Mouse (Mus musculus) MEL (cell line): ENCODE measurements around the gene Ehmt2. TPM values are rescaled to one million over a fixed set of nuclear protein-coding genes. Genes with fewer than 3 reads are reported as not detected.

Experiments used
- DNase-seq: peaks from one replicate; pipeline ENCODE4 v3.0.0; 2011; ENCODE audit warnings: low read depth, low spot score
- H3K27ac ChIP-seq: 2 replicates; pipeline ENCODE4 v1.5.1; 2012; ENCODE audit warnings: low read depth, mild to moderate bottlenecking, control low read depth, low read length, moderate library complexity; ENCODE audit not compliant: control insufficient read depth
- H3K27me3 ChIP-seq, 2 experiments: fragments of 150-350 bp in 1 of 2; sonication (generic) in 1 of 2; 2 replicates each; pipeline ENCODE4 v1.6.1; 2012; ENCODE audit warnings: low read length in 2 of 2, mild to moderate bottlenecking in 2 of 2, improper control_type of control experiment in 1 of 2, moderate library complexity in 1 of 2; ENCODE audit not compliant: insufficient read depth in 2 of 2, control insufficient read depth in 1 of 2
- H3K36me3 ChIP-seq, 2 experiments: 2 replicates each; pipeline ENCODE4 v1.6.1; 2012 to 2014; ENCODE audit warnings: low read length in 2 of 2, improper control_type of control experiment in 1 of 2, inconsistent platforms in 1 of 2, mild to moderate bottlenecking in 1 of 2; ENCODE audit not compliant: insufficient read depth in 2 of 2, control insufficient read depth in 1 of 2
- H3K4me1 ChIP-seq, 2 experiments: fragments of 150-350 bp in 1 of 2; sonication (generic) in 1 of 2; 2 replicates each; pipeline ENCODE4 v1.6.1; 2012; ENCODE audit warnings: low read length in 2 of 2, improper control_type of control experiment in 1 of 2, mild to moderate bottlenecking in 1 of 2; ENCODE audit not compliant: insufficient read depth in 2 of 2, control insufficient read depth in 1 of 2
- H3K4me3 ChIP-seq, 2 experiments: fragments of 150-350 bp in 1 of 2; sonication (generic) in 1 of 2; 2 replicates each; pipeline ENCODE4 v1.5.1; 2012; ENCODE audit warnings: low read depth in 2 of 2, low read length in 2 of 2, mild to moderate bottlenecking in 2 of 2, moderate library complexity in 2 of 2, control low read depth in 1 of 2, improper control_type of control experiment in 1 of 2; ENCODE audit not compliant: control insufficient read depth in 1 of 2, insufficient read depth in 1 of 2
- H3K79me2 ChIP-seq: 2 replicates; pipeline ENCODE4 v1.6.1; 2012; ENCODE audit warnings: mild to moderate bottlenecking, low read length, moderate library complexity; ENCODE audit not compliant: control insufficient read depth, poor library complexity, insufficient read depth
- H3K9ac ChIP-seq: 2 replicates; pipeline ENCODE4 v1.6.1; 2012; ENCODE audit warnings: low read depth, mild to moderate bottlenecking, control low read depth, low read length, moderate library complexity; ENCODE audit not compliant: control insufficient read depth, poor library complexity, severe bottlenecking
- H3K9me3 ChIP-seq: fragments of 150-350 bp; sonication (generic); replicated peaks from 2 replicates; pipeline ENCODE4 v1.6.1; 2012; ENCODE audit warnings: mild to moderate bottlenecking, low read length, improper control_type of control experiment, moderate library complexity; ENCODE audit not compliant: insufficient read depth
- BHLHE40 ChIP-seq: IDR thresholded peaks from 2 replicates; pipeline ENCODE4 v1.6.1; 2012; ENCODE audit warnings: low read depth, mild to moderate bottlenecking, inconsistent platforms, low read length, improper control_type of control experiment, borderline replicate concordance
- CHD1 ChIP-seq: IDR thresholded peaks from 2 replicates; pipeline ENCODE4 v1.6.1; 2012; ENCODE audit warnings: low read depth, mild to moderate bottlenecking, inconsistent platforms, low read length, improper control_type of control experiment
- E2F4 ChIP-seq: IDR thresholded peaks from 2 replicates; pipeline ENCODE4 v1.6.1; 2011; ENCODE audit warnings: low read depth, low read length, improper control_type of control experiment, borderline replicate concordance
- ETS1 ChIP-seq: IDR thresholded peaks from 2 replicates; pipeline ENCODE4 v1.6.1; 2012; ENCODE audit warnings: low read depth, mild to moderate bottlenecking, inconsistent platforms, low read length, improper control_type of control experiment, moderate library complexity
- HCFC1 ChIP-seq: IDR thresholded peaks from 2 replicates; pipeline ENCODE4 v1.6.1; 2012; ENCODE audit warnings: low read depth, mild to moderate bottlenecking, inconsistent platforms, low read length, improper control_type of control experiment, moderate library complexity
- JUND ChIP-seq: IDR thresholded peaks from 2 replicates; pipeline ENCODE4 v1.6.1; 2011; ENCODE audit warnings: low read depth, mild to moderate bottlenecking, improper control_type of control experiment, low read length
- KAT2A ChIP-seq: conservative IDR thresholded peaks from 2 replicates; pipeline ENCODE4 v1.6.1; 2012; ENCODE audit warnings: low read depth, low read length, improper control_type of control experiment, inconsistent platforms
- MAX ChIP-seq: IDR thresholded peaks from 2 replicates; pipeline ENCODE4 v1.6.1; 2011; ENCODE audit warnings: low read length, improper control_type of control experiment
- MEF2A ChIP-seq: IDR thresholded peaks from 2 replicates; pipeline ENCODE4 v1.6.1; 2014; ENCODE audit warnings: low read depth, mild to moderate bottlenecking, inconsistent platforms, low read length, improper control_type of control experiment; ENCODE audit not compliant: poor library complexity, insufficient replicate concordance, severe bottlenecking; ENCODE audit errors: extremely low read depth
- MXI1 ChIP-seq: IDR thresholded peaks from 2 replicates; pipeline ENCODE4 v1.6.1; 2011; ENCODE audit warnings: mild to moderate bottlenecking, low read depth, low read length, improper control_type of control experiment
- MYB ChIP-seq: IDR thresholded peaks from 2 replicates; pipeline ENCODE4 v1.6.1; 2011; ENCODE audit warnings: mild to moderate bottlenecking, low read depth, low read length, improper control_type of control experiment
- POLR2AphosphoS2 ChIP-seq: IDR thresholded peaks from 2 replicates; pipeline ENCODE4 v1.6.1; 2011; ENCODE audit warnings: low read length, improper control_type of control experiment
- POLR2AphosphoS5 ChIP-seq: IDR thresholded peaks from 2 replicates; pipeline ENCODE4 v1.6.1; 2012; ENCODE audit warnings: low read depth, borderline replicate concordance, mild to moderate bottlenecking, inconsistent platforms, low read length, moderate library complexity, mixed read lengths
- RAD21 ChIP-seq: IDR thresholded peaks from 2 replicates; pipeline ENCODE4 v1.6.1; 2011; ENCODE audit warnings: mild to moderate bottlenecking, low read depth, low read length, improper control_type of control experiment
- RCOR1 ChIP-seq: IDR thresholded peaks from 2 replicates; pipeline ENCODE4 v1.6.1; 2012; ENCODE audit warnings: low read depth, mild to moderate bottlenecking, inconsistent platforms, low read length, improper control_type of control experiment
- SIN3A ChIP-seq: IDR thresholded peaks from 2 replicates; pipeline ENCODE4 v1.6.1; 2012; ENCODE audit warnings: low read length, improper control_type of control experiment, inconsistent platforms
- SMC3 ChIP-seq: IDR thresholded peaks from 2 replicates; pipeline ENCODE4 v1.6.1; 2011; ENCODE audit warnings: low read depth, low read length, improper control_type of control experiment
- TAL1 ChIP-seq: IDR thresholded peaks from 2 replicates; pipeline ENCODE4 v1.6.1; 2012; ENCODE audit warnings: mild to moderate bottlenecking, inconsistent platforms, low read length, moderate library complexity, mixed read lengths
- TBP ChIP-seq: IDR thresholded peaks from 2 replicates; pipeline ENCODE4 v1.8.0; 2011; ENCODE audit warnings: low read depth, low read length, improper control_type of control experiment
- TCF12 ChIP-seq: IDR thresholded peaks from 2 replicates; pipeline ENCODE4 v1.6.1; 2014; ENCODE audit warnings: low read depth, mild to moderate bottlenecking, inconsistent platforms, low read length, improper control_type of control experiment, moderate library complexity
- ZMIZ1 ChIP-seq: IDR thresholded peaks from 2 replicates; pipeline ENCODE4 v1.6.1; 2012; ENCODE audit warnings: low read depth, mild to moderate bottlenecking, inconsistent platforms, low read length, improper control_type of control experiment, moderate library complexity
- polyA plus RNA-seq, 2 experiments: library from polyadenylated mRNA; stranded (reverse) in 1 of 2; unstranded in 1 of 2; fragments of >175 nt in 1 of 2; fragments of >200 nt in 1 of 2; gene quantifications; 2 replicates each; pipeline versions ENCODE4 v1.2.1 to v1.2.4; 2012; ENCODE audit warnings: low replicate concordance in 2 of 2, low read depth in 1 of 2; ENCODE audit not compliant: insufficient read length in 2 of 2, insufficient read depth in 1 of 2, missing spikeins in 1 of 2
- total RNA-seq: library from RNA; depleted of rRNA; stranded (reverse); fragments of 300-350 nt; gene quantifications from 2 replicates; pipeline ENCODE4 v1.2.3, GENCODE M21; 2012

The Ehmt2 gene
- total and polyA plus RNA-seq, 3 experiments = 66.6 to 113 TPM; not detected in 1

DNA sequence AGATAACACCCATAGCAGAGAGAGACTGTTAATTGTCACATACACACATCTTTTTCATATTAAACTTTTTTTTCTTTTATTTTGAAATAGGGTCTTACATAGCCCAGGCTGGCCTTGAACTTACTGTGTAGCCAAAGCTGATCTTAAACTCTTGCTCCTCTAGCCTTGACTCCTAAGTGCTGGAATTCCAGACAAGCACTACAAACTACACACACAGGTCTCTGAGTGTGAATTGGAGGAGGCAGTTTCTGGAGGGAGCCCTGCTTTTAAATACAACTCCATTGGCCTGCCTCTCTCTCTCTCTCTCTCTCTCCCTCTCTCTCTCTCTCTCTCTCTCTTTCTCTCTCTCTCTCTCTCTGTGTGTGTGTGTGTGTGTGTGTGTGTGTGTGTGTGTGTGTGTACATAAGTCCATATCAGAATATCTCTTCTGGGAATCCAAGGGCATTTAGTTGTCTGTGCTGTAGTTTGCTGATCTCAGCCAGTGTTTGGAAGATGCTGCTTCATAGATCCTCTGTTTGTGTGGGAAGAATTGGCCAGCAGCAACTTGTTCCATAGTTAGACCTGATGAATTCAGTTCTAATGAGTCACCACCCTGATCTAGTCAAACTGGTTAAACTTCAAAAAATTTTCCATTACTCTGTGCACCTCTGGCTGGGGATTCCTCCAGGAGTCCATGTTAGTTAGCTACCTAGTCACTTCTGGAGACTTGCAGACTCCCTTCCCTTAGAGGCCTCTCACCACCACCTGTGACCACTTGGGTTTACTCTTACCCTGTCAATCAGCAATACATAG lies 62.6 kb downstream of the Ehmt2 start:
- no peak for TF ChIP-seq MEF2A
- no peak for TF ChIP-seq HCFC1
- TF ChIP-seq POLR2AphosphoS5 = no peak
- no peak for TF ChIP-seq ZMIZ1
- TF ChIP-seq TCF12 = no peak
- no peak for TF ChIP-seq POLR2AphosphoS2
- TF ChIP-seq TAL1 = no peak
- TF ChIP-seq, all 39 proteins: peak for 0
- Histone ChIP-seq H3K9me3 (no peaks in the 10 kb centered on the region), H3K27ac (no peak overlapping the region), H3K4me3 (no peak overlapping the region), H3K27me3 (no peaks in the 10 kb centered on the region), H3K4me1 (peaks cover 0 to 4% of the 10 kb centered on the region in 2 experiments; a peak in 1 of 4 replicates), H3K79me2 (no peaks in the 10 kb centered on the region), H3K36me3 (no peaks in the 10 kb centered on the region), H3K9ac (no peak overlapping the region)
- no peak for DNase-seq

DNA sequence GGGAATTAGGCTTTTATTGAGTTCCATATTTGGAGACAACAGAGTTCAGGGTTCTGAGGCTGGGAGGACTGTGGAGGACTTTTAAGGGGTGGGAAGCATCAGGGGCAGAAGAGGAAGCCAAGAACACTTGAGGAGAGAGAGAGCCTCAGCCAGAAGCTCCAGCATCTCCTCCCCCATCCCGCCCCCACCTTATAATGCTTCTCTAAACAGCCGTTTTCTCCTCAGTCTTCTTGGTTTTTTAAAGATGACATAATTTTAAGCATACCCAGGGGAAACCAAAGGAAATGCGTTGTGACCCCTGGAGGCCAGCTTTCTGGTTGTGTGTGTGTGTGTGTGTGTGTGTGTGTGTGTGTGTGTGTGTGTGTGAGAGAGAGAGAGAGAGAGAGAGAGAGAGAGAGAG lies 63.9 kb downstream of the Ehmt2 start:
- H3K9me3 ChIP-seq = no peaks in the 10 kb centered on the region
- no peaks in the 10 kb centered on the region for H3K79me2 ChIP-seq
- no peaks in the 10 kb centered on the region for H3K36me3 ChIP-seq
- TF ChIP-seq MYB (no peak), TBP (no peak), SMC3 (no peak), BHLHE40 (no peak), MAX (no peak), KAT2A (no peak), TAL1 (no peak), SIN3A (no peak), CHD1 (no peak), E2F4 (no peak), RCOR1 (no peak), JUND (no peak), ETS1 (no peak), POLR2AphosphoS2 (no peak), RAD21 (no peak), MXI1 (no peak)
- no peak overlapping the region for H3K27ac ChIP-seq
- H3K27me3 ChIP-seq = no peaks in the 10 kb centered on the region
- no peak overlapping the region for H3K4me3 ChIP-seq
- H3K9ac ChIP-seq = no peak overlapping the region
- H3K4me1 ChIP-seq = peaks cover 0 to 4% of the 10 kb centered on the region in 2 experiments; a peak in 1 of 4 replicates
- DNase-seq = no peak
